Mouse (Mus musculus) megakaryocyte, embryonic 14.5 days (primary cell): ENCODE results near the gene Klrc1.

Experiments
- FLI1 ChIP-seq: IDR thresholded peaks from 2 replicates; pipeline ENCODE4 v1.6.1; 2012; ENCODE audit warnings: low read length, inconsistent platforms, mixed read lengths
- GATA1 ChIP-seq: IDR thresholded peaks from 3 replicates; pipeline ENCODE4 v1.6.1; 2012; ENCODE audit warnings: mixed read lengths, low read length, inconsistent platforms, borderline replicate concordance

GRCm38 (mm10) chr6:129727237-129727636, 48.5 kb upstream of the Klrc1 start:
- no peak for TF ChIP-seq GATA1
- no peak for TF ChIP-seq FLI1
